Mouse (Mus musculus): ENCODE results near the gene Tmem151b. TPM values are rescaled to one million over a fixed set of nuclear protein-coding genes. Genes with fewer than 3 reads are reported as not detected.

The Tmem151b gene
- polyA plus RNA-seq, 1 experiment from 2014 or later, result 9.2 TPM

- Histone ChIP-seq H3K27me3 (peaks cover 27% of the 10 kb centered on the region), H3K27ac (0 out of 2 replicates have a peak overlapping the region, but pooled peaks have one; percentile 18), H3K36me3 (no peaks in the 10 kb centered on the region; the same call in 1 of the 2 replicates), H3K9me3 (peaks cover 2% of the 10 kb centered on the region; the same call in 1 of the 2 replicates), H3K4me2 (replicated peaks) (peak overlapping the region; percentile 28), H3K4me3 (no peak overlapping the region), H3K9ac (peak overlapping the region; percentile 17; the same call in 1 of the 2 replicates), H3K4me1 (peaks cover 50% of the 10 kb centered on the region)
- 39% methylated on average over 16 of the region's 16 CpGs for WGBS
- no peak for ATAC-seq (ENCODE audit: insufficient number of reproducible peaks, insufficient read depth, low FRiP score, low TSS enrichment)
These were observed 42.5 kb upstream of the Tmem151b start for GRCm38 (mm10) chr17:45591701-45592605.

- Histone ChIP-seq H3K9ac (no peak overlapping the region), H3K27ac (no peak overlapping the region), H3K4me1 (peaks cover 45% of the 10 kb centered on the region), H3K4me2 (replicated peaks) (no peak overlapping the region), H3K36me3 (peaks cover 5% of the 10 kb centered on the region), H3K4me3 (no peak overlapping the region), H3K9me3 (peaks cover 9% of the 10 kb centered on the region; the same call in 1 of the 2 replicates), H3K27me3 (peaks cover 20% of the 10 kb centered on the region; the same call in 1 of the 2 replicates)
- no peak for ATAC-seq (ENCODE audit: insufficient number of reproducible peaks, insufficient read depth, low FRiP score, low TSS enrichment)
- WGBS, result 58% methylated on average over 6 of the region's 6 CpGs
These were observed 40.9 kb upstream of the Tmem151b start for GRCm38 (mm10) chr17:45590410-45590809.

- H3K36me3 ChIP-seq, result peaks cover 5% of the 10 kb centered on the region
- H3K9ac ChIP-seq, result no peak overlapping the region
- H3K9me3 ChIP-seq, result peaks cover 9% of the 10 kb centered on the region; the same call in 1 of the 2 replicates
- H3K4me2 ChIP-seq (replicated peaks), result no peak overlapping the region
- 91% methylated on average over 8 of the region's 8 CpGs for WGBS
- no peak for ATAC-seq (ENCODE audit: insufficient number of reproducible peaks, insufficient read depth, low FRiP score, low TSS enrichment)
- H3K4me1 ChIP-seq, result peaks cover 45% of the 10 kb centered on the region
- no peak overlapping the region for H3K4me3 ChIP-seq
- peaks cover 15% of the 10 kb centered on the region; the same call in 1 of the 2 replicates for H3K27me3 ChIP-seq
- H3K27ac ChIP-seq, result no peak overlapping the region
These were observed 40.4 kb upstream of the Tmem151b start for GRCm38 (mm10) chr17:45589844-45590243.

DNA sequence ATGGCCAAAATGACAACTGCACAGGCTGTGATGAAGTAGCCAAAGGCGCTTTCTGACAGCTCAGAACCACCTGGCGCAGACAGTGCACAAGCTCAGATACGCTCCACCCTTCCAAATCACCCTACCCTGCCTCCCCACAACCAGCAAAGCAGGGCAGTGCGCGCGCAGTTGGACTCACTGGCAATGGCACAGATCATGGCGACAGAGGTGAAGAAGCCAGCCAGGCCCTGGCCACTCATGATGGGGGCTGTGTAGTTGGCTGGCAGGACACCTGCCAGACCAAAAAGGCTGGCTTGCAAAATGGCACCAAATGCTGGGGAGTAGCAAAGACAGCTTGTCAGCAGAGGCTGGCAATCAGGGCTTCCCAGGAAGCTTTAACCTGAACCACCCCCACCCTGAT is 39.8 kb upstream of the Tmem151b start:
- peaks cover 9% of the 10 kb centered on the region; the same call in 1 of the 2 replicates for H3K9me3 ChIP-seq
- no peak for ATAC-seq (ENCODE audit: insufficient number of reproducible peaks, insufficient read depth, low FRiP score, low TSS enrichment)
- peaks cover 5% of the 10 kb centered on the region for H3K36me3 ChIP-seq
- H3K4me3 ChIP-seq, result no peak overlapping the region
- peaks cover 45% of the 10 kb centered on the region for H3K4me1 ChIP-seq
- no peak overlapping the region for H3K9ac ChIP-seq
- H3K27ac ChIP-seq, result no peak overlapping the region
- H3K27me3 ChIP-seq, result peaks cover 10% of the 10 kb centered on the region; the same call in 1 of the 2 replicates
- H3K4me2 ChIP-seq (replicated peaks), result no peak overlapping the region
- WGBS, result 96% methylated on average over 7 of the region's 7 CpGs

DNA sequence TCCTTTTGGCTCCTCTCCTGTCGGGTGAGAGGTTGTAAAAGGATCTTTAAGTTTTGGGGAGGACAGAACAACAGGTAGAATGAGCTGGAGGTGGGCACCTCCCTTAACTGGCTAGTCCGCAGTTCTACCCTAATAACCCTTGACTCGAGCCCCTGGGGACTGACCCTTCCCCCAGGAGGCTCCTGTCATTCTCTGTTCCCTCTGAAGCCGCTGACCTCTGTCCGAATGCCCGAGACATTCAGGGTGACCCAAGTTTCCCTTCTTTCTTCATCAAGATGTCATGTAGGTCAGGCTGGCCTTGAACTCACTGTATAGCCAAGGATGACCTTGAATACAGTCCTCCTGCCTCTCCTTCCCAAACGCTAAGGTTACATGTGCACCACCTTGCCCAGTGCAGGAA is 38.9 kb upstream of the Tmem151b start:
- peaks cover 5% of the 10 kb centered on the region for H3K36me3 ChIP-seq
- 87% methylated on average over 7 of the region's 7 CpGs for WGBS
- no peak for ATAC-seq (ENCODE audit: insufficient number of reproducible peaks, insufficient read depth, low FRiP score, low TSS enrichment)
- H3K9me3 ChIP-seq, result peaks cover 9% of the 10 kb centered on the region; the same call in 1 of the 2 replicates
- H3K9ac ChIP-seq, result no peak overlapping the region
- no peak overlapping the region for H3K4me2 ChIP-seq (replicated peaks)
- H3K4me1 ChIP-seq, result peaks cover 38% of the 10 kb centered on the region
- H3K27me3 ChIP-seq, result peaks cover 1% of the 10 kb centered on the region; the same call in 1 of the 2 replicates
- H3K27ac ChIP-seq, result no peak overlapping the region
- H3K4me3 ChIP-seq, result no peak overlapping the region

GRCm38 (mm10) chr17:45586449-45586837 is 37.0 kb upstream of the Tmem151b start:
- peaks cover 5% of the 10 kb centered on the region for H3K36me3 ChIP-seq
- H3K27me3 ChIP-seq, result no peaks in the 10 kb centered on the region
- no peak for ATAC-seq (ENCODE audit: insufficient number of reproducible peaks, insufficient read depth, low FRiP score, low TSS enrichment)
- peaks cover 19% of the 10 kb centered on the region for H3K4me1 ChIP-seq
- 96% methylated on average over 3 of the region's 3 CpGs for WGBS
- no peak overlapping the region for H3K9ac ChIP-seq
- peaks cover 9% of the 10 kb centered on the region; the same call in 1 of the 2 replicates for H3K9me3 ChIP-seq
- no peak overlapping the region for H3K4me2 ChIP-seq (replicated peaks)
- H3K27ac ChIP-seq, result no peak overlapping the region
- no peak overlapping the region for H3K4me3 ChIP-seq

DNA sequence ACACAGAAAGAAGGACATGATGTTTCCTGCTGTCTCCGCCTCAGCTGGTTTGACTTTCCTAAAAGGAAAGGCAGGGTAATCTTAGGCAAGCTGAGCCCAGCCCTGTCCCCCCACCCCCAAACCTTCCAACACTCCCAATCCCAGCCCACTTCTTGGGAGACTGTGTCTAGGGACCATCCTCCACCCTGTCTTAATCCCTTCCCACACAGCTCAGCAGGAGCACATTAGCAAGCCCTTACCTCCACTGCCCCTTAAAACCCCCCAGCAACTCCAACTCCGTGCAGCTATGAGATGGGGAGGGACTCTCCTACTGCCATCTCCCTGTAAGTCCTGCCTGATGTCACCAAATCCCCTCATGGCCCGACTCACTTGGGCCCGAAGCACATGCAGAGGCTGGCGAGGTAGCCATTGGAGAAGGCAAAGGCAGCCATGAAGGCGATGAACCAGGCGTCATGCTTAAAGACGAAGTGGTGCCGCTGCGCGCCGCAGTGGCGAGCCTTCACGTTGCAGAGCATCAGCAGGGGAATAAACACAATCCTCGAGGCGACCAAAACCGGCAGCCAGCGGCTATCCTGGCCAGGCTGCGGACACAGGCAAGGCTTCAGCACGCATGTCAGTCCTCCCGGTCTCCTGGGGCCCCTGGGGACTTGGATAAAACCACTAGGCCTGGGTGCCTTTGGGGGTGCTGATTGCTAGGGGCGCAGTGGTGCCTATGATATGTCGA is 36.4 kb upstream of the Tmem151b start:
- Histone ChIP-seq H3K27ac (peak overlapping the region; percentile 71), H3K9ac (no peak overlapping the region), H3K9me3 (peaks cover 9% of the 10 kb centered on the region; the same call in 1 of the 2 replicates), H3K4me2 (replicated peaks) (no peak overlapping the region), H3K36me3 (peaks cover 5% of the 10 kb centered on the region), H3K4me1 (peaks cover 22% of the 10 kb centered on the region; the same call in 1 of the 2 replicates), H3K27me3 (no peaks in the 10 kb centered on the region), H3K4me3 (no peak overlapping the region)
- 60% methylated on average over 23 of the region's 23 CpGs for WGBS
- no peak for ATAC-seq (ENCODE audit: insufficient number of reproducible peaks, insufficient read depth, low FRiP score, low TSS enrichment)

DNA sequence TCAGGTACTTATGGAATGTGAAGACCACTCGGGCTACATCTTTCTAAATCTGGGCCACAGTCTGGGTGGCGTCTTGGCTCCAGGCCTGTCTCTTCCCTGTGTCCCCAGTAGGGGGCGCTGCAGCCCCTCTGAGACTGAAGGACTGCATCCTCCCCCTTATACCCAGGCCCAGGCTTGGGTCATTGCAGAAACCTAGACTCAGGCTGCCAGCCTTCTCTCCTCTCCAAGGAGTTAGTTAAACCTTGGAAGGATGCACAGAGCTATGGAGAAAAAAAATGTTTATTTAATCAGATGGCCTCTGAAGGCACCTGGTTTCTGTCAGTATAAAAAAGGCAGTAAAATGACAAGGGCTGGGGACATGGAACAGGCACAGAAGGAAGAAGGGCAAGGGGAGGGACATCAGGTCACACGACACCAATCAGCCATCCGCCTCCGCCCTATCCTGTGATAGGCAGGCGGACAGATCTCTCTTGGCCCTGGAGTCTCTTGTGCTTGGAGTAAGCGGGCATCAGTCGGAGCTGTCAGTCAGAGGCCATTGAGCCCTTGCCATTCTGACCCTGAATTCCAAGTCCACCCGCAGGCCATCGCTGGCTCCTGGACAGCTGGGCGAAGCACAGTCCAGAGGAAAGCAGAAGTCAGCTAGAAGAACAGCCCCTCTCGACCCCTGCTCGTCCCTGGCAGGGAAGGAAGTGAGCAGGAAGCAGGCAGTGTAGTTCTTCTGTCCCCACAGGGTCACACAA is 35.6 kb upstream of the Tmem151b start:
- H3K27me3 ChIP-seq, result no peaks in the 10 kb centered on the region
- H3K9ac ChIP-seq, result no peak overlapping the region
- H3K4me3 ChIP-seq, result no peak overlapping the region
- H3K9me3 ChIP-seq, result peaks cover 9% of the 10 kb centered on the region; the same call in 1 of the 2 replicates
- peak overlapping the region; percentile 71 for H3K27ac ChIP-seq
- peaks cover 5% of the 10 kb centered on the region for H3K36me3 ChIP-seq
- no peak overlapping the region for H3K4me2 ChIP-seq (replicated peaks)
- peak; percentile 64 for ATAC-seq (ENCODE audit: insufficient number of reproducible peaks, insufficient read depth, low FRiP score, low TSS enrichment)
- WGBS, result 13% methylated on average over 14 of the region's 14 CpGs
- H3K4me1 ChIP-seq, result peaks cover 23% of the 10 kb centered on the region; the same call in 1 of the 2 replicates

- no peak overlapping the region for H3K4me2 ChIP-seq (replicated peaks)
- H3K36me3 ChIP-seq, result peaks cover 5% of the 10 kb centered on the region
- H3K9ac ChIP-seq, result no peak overlapping the region
- no peaks in the 10 kb centered on the region for H3K27me3 ChIP-seq
- peak overlapping the region; percentile 71 for H3K27ac ChIP-seq
- H3K9me3 ChIP-seq, result peaks cover 9% of the 10 kb centered on the region; the same call in 1 of the 2 replicates
- 29% methylated on average over 12 of the region's 12 CpGs for WGBS
- 0 out of 2 replicates have a peak, but pooled peaks have one; percentile 7 for ATAC-seq (ENCODE audit: insufficient number of reproducible peaks, insufficient read depth, low FRiP score, low TSS enrichment)
- H3K4me1 ChIP-seq, result peaks cover 23% of the 10 kb centered on the region; the same call in 1 of the 2 replicates
- no peak overlapping the region for H3K4me3 ChIP-seq
These were observed 34.8 kb upstream of the Tmem151b start for GRCm38 (mm10) chr17:45584096-45584896.

DNA sequence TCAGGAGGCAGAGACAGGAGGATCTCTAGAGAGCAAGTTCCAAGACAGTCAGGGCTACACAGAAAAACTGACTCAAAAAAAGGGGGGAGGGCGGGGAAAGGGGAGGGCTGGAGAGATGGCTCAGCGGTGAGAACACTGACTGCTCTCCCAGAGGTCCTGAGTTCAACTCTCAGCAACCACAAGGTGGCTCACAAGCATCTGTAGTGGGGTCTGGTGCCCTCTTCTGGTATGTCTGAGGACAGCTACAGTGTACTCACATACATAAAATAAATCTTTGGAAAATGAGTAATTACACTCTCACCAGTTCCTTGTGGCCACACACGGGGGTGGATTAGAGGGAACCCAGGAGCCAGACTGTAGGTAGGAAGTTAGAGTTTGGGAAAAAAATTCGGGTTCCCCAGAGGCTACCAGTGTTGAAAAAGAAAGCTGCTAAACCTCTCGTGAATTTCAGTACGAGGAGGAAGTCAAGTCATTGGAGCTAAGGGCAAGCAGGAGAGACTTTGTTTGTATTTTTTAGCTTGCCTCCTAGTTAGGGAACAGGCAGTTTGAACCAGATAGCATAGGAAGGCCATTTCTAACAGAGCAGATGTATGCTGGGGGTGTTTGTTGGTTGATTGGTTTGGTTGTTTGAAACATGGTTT is 33.4 kb upstream of the Tmem151b start:
- Histone ChIP-seq H3K9me3 (peaks cover 9% of the 10 kb centered on the region; the same call in 1 of the 2 replicates), H3K27ac (no peak overlapping the region), H3K9ac (no peak overlapping the region), H3K4me1 (peaks cover 23% of the 10 kb centered on the region; the same call in 1 of the 2 replicates), H3K4me2 (replicated peaks) (no peak overlapping the region), H3K4me3 (no peak overlapping the region), H3K36me3 (peaks cover 5% of the 10 kb centered on the region), H3K27me3 (no peaks in the 10 kb centered on the region)
- WGBS, result 67% methylated on average over 6 of the region's 6 CpGs
- ATAC-seq (ENCODE audit: insufficient number of reproducible peaks, insufficient read depth, low FRiP score, low TSS enrichment), result no peak
